Mouse (Mus musculus) stomach, postnatal 0 days (tissue): ENCODE results near the gene Cdcp1. TPM values are rescaled to one million over a fixed set of nuclear protein-coding genes. Genes with fewer than 3 reads are reported as not detected.

Experiments
- ATAC-seq: fragments of 200-750 bp; cut with Nextera tagmentation; 2 replicates; pipeline ENCODE4 v1.8.0; 2017; ENCODE audit not compliant: low FRiP score, low TSS enrichment
- DNase-seq: peaks from one replicate; pipeline ENCODE4 v3.0.0-alpha.2; 2016; ENCODE audit warnings: low spot score
- H3K27ac ChIP-seq: fragments of 300-500 bp; sonication (generic); replicated peaks from 2 replicates; pipeline ENCODE4 v1.5.1; 2014; ENCODE audit warnings: mild to moderate bottlenecking, control low read depth
- H3K27me3 ChIP-seq: fragments of 300-500 bp; sonication (generic); 2 replicates; pipeline ENCODE4 v1.6.1; 2014; ENCODE audit warnings: low read length; ENCODE audit not compliant: control insufficient read depth, insufficient read depth
- H3K36me3 ChIP-seq: fragments of 300-500 bp; sonication (generic); 2 replicates; pipeline ENCODE4 v1.6.1; 2014; ENCODE audit warnings: low read length, mixed read lengths; ENCODE audit not compliant: control insufficient read depth, insufficient read depth
- H3K4me1 ChIP-seq: fragments of 300-500 bp; sonication (generic); replicated peaks from 2 replicates; pipeline ENCODE4 v1.6.1; 2014; ENCODE audit warnings: antibody characterized with exemption; ENCODE audit not compliant: control insufficient read depth, insufficient read depth
- H3K4me2 ChIP-seq: fragments of 300-500 bp; sonication (generic); replicated peaks from 2 replicates; pipeline ENCODE4 v1.6.1; 2014; ENCODE audit warnings: low read depth, mild to moderate bottlenecking, control low read depth, moderate library complexity
- H3K4me3 ChIP-seq: fragments of 300-500 bp; sonication (generic); 2 replicates; pipeline ENCODE4 v1.5.1; 2014; ENCODE audit warnings: low read depth, low read length, control low read depth
- H3K9ac ChIP-seq: fragments of 300-500 bp; sonication (generic); 2 replicates; pipeline ENCODE4 v1.6.1; 2014; ENCODE audit warnings: mild to moderate bottlenecking, low read length, control low read depth, mixed read lengths
- H3K9me3 ChIP-seq: fragments of 300-500 bp; sonication (generic); 2 replicates; pipeline ENCODE4 v1.6.1; 2016; ENCODE audit warnings: low read length; ENCODE audit not compliant: control insufficient read depth
- CTCF ChIP-seq: IDR thresholded peaks from 2 replicates; pipeline ENCODE4 v1.5.1; 2016; ENCODE audit warnings: antibody characterized with exemption, low read depth, mild to moderate bottlenecking, moderate library complexity
- EP300 ChIP-seq: optimal IDR thresholded peaks from 2 replicates; pipeline ENCODE3; 2016; ENCODE audit warnings: antibody characterized with exemption
- WGBS: fragments of 180-500 bp; shearing (Covaris S2); extraction: QIAGEN DNeasy Blood & Tissue Kit; methylation state at CpG from one replicate; pipeline ENCODE4 v1.1.7; 2014; 5-methylcytosine and 5-hydroxymethylcytosine counted together
- polyA plus RNA-seq: library from polyadenylated mRNA; unstranded; fragments of >200 nt; fragmentation: Nextera tagmentation; extraction: Ambion mirVana; gene quantifications from 2 replicates; pipeline ENCODE4 v1.2.1, GENCODE M21; 2015

Cdcp1 gene
- polyA plus RNA-seq, 1 experiment from 2014 or later, result 7.4 TPM

DNA sequence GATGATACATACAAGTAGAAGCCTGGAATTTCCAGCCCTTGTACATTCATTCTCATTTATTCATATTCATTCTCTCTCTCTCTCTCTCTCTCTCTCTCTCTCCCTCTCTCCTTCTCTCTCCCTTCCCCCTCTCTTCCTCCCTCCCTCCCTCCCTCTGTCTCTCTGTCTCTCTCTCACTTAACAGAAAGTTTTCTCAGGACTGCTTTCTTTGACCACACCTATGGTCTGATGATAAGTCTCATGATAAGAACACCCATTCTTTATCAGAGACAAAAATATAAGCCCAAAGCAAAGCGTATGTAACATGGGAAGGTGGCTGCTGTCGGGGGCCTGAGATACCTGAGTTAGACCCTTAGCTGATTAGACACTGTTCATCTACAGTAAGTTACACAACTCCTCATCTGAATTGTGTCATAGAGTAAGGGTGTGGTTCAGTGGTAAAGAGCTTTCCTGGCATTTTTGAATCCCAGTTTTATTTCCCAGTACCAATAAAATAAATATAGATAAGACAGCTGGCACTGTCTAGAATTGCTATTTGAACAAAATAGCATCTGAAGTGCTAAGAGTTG lies 91.3 kb downstream of the Cdcp1 start:
- Histone ChIP-seq H3K9ac (no peak overlapping the region), H3K4me3 (no peak overlapping the region), H3K4me2 (no peak overlapping the region), H3K36me3 (peaks cover 30% of the 10 kb centered on the region), H3K4me1 (no peaks in the 10 kb centered on the region), H3K27me3 (no peaks in the 10 kb centered on the region), H3K27ac (peak overlapping the region; percentile 79), H3K9me3 (no peaks in the 10 kb centered on the region)
- DNase-seq (no peak), ATAC-seq (no peak; the same call in 1 of the 2 replicates)
- TF ChIP-seq EP300 (no peak), CTCF (no peak)
- 54% methylated on average over 2 of the region's 2 CpGs for WGBS

DNA sequence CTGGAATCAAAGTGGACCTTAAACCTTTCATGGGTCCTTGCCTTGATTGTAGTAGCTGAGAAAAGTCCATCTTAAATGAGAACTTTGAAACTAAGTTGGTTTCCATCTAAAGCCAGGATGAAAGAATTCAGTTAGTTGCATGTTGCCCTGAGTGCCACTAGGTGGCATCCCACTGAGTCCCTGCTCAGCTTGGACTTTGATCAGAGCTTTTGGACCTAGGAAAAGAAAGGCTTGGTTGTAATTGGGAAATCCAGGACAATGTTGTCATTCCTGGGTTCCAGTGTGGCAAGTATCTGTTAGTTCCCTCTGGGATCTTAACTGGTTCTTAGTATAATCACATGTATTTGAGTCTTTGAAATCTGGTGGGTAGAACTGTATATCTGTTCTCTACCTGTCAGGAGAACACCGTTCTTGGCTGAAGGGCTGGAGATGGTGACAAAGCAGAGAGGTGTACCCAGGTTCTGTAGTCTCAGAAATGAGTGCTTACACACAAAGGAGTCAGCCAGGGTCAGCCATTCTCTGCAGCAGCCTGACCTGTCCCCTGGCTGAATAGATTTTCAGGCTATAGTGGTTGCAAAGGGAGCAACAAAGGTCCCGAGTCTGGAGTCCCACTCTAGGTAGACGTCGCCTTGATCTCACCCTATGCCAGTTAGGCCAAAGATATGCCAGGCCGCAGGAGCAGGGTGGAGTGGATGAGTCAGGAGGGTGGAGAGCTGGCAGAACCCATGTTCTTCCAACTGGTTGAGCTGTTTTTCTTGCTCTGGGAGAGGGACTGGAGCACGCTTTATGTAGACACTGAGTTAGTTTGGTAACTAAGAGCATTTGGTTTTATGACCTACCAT lies 92.0 kb downstream of the Cdcp1 start:
- H3K9me3 ChIP-seq, result no peaks in the 10 kb centered on the region
- H3K27me3 ChIP-seq, result no peaks in the 10 kb centered on the region
- TF ChIP-seq EP300 (no peak), CTCF (peak; percentile 87)
- H3K27ac ChIP-seq, result peak overlapping the region; percentile 79
- peak; percentile 88 for ATAC-seq
- WGBS, result 64% methylated on average over 6 of the region's 6 CpGs
- H3K4me3 ChIP-seq, result no peak overlapping the region
- DNase-seq, result peak; percentile 65
- no peak overlapping the region for H3K4me2 ChIP-seq
- no peak overlapping the region for H3K9ac ChIP-seq
- peaks cover 34% of the 10 kb centered on the region for H3K36me3 ChIP-seq
- H3K4me1 ChIP-seq, result no peaks in the 10 kb centered on the region

DNA sequence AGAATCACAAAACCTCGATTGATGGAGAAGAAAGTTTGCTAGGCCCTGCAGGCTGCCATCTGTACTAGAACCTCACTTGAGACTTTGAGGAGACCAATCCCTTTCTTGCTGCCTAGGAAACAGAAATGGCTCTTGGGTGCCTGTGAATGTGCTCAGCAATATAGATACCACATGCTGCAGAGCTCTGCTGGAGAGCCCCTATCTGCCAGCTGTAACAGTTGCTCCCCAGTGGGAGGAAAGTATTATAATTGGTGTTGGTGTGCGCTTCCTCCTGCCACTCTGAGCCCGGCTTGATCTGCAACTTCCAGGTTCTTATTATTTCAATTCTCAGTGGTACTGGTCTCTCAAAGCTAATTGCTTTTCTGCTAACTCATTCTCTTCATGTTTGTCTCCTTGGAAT lies 92.8 kb downstream of the Cdcp1 start:
- 0 out of 2 replicates have a peak overlapping the region, but pooled peaks have one; percentile 2 for H3K27ac ChIP-seq
- H3K9ac ChIP-seq, result no peak overlapping the region
- no peaks in the 10 kb centered on the region for H3K27me3 ChIP-seq
- H3K4me2 ChIP-seq, result no peak overlapping the region
- TF ChIP-seq EP300 (no peak), CTCF (no peak)
- no peak for DNase-seq
- no peak overlapping the region for H3K4me3 ChIP-seq
- WGBS, result 84% methylated on average over 3 of the region's 3 CpGs
- no peak for ATAC-seq
- no peaks in the 10 kb centered on the region for H3K9me3 ChIP-seq
- no peaks in the 10 kb centered on the region for H3K4me1 ChIP-seq
- peaks cover 32% of the 10 kb centered on the region for H3K36me3 ChIP-seq

Other genes starting within 250 kb of the Cdcp1 start
- 28.3 and 30.1 TPM in 2 replicates for gene Tmem42, start 194.7 kb downstream of the Cdcp1 start, polyA plus RNA-seq
- gene Tgm4, start 181.3 kb downstream of the Cdcp1 start, polyA plus RNA-seq, result 0.44 and 0.52 TPM in 2 replicates
- 64.7 and 65.7 TPM in 2 replicates for gene Zdhhc3, start 102.8 kb downstream of the Cdcp1 start, polyA plus RNA-seq
- gene Exosc7, start 102.8 kb downstream of the Cdcp1 start, polyA plus RNA-seq, result 73.1 and 73.5 TPM in 2 replicates
- gene Clec3b, start 65.1 kb downstream of the Cdcp1 start, polyA plus RNA-seq, result 13.9 and 17.1 TPM in 2 replicates
- gene Tmem158, start 44.7 kb upstream of the Cdcp1 start, polyA plus RNA-seq, result 15.1 and 16.8 TPM in 2 replicates
- 1,098 and 1,252 TPM in 2 replicates for gene Lars2, start 150.9 kb upstream of the Cdcp1 start, polyA plus RNA-seq